Mouse (Mus musculus) C2C12 (cell line): ENCODE data around the gene Aldob. TPM values are rescaled to one million over a fixed set of nuclear protein-coding genes. Genes with fewer than 3 reads are reported as not detected.

Experiments used
- H3K27me3 ChIP-seq: one replicate; pipeline ENCODE4 v1.6.1; 2011; ENCODE audit not compliant: control insufficient read depth, insufficient read depth, insufficient read length
- H3K36me3 ChIP-seq: one replicate; pipeline ENCODE4 v1.6.1; 2011; ENCODE audit not compliant: control insufficient read depth, insufficient read depth
- H3K4me3 ChIP-seq: one replicate; pipeline ENCODE4 v1.5.1; 2011; ENCODE audit warnings: mild to moderate bottlenecking, control low read depth; ENCODE audit not compliant: poor library complexity, insufficient read depth, severe bottlenecking
- H3K79me2 ChIP-seq: one replicate; pipeline ENCODE4 v1.6.1; 2011; ENCODE audit not compliant: control insufficient read depth, insufficient read depth
- H3K79me3 ChIP-seq: one replicate; pipeline ENCODE4 v1.6.1; 2011; ENCODE audit warnings: low read depth, control low read depth
- H3ac ChIP-seq: one replicate; pipeline ENCODE3; 2011; ENCODE audit warnings: low read depth; ENCODE audit not compliant: control insufficient read depth, insufficient read length
- CEBPB ChIP-seq: IDR thresholded peaks from one replicate; pipeline ENCODE4 v1.6.1; 2011; ENCODE audit warnings: low read depth, mild to moderate bottlenecking, control low read depth, moderate library complexity
- CTCF ChIP-seq: IDR thresholded peaks from one replicate; pipeline ENCODE4 v1.5.1; 2011; ENCODE audit not compliant: control insufficient read depth, insufficient read depth, insufficient read length
- FOSL1 ChIP-seq: IDR thresholded peaks from one replicate; pipeline ENCODE4 v1.8.0; 2011; ENCODE audit warnings: mild to moderate bottlenecking, low read length; ENCODE audit not compliant: poor library complexity, insufficient read depth, severe bottlenecking
- MAX ChIP-seq: IDR thresholded peaks from one replicate; pipeline ENCODE4 v1.6.1; 2011; ENCODE audit warnings: mild to moderate bottlenecking, control low read depth
- MYOD1 ChIP-seq: IDR thresholded peaks from one replicate; pipeline ENCODE4 v1.6.1; 2011; ENCODE audit warnings: low read depth; ENCODE audit not compliant: control insufficient read depth, insufficient read length
- MYOG ChIP-seq: IDR thresholded peaks from one replicate; pipeline ENCODE4 v1.6.1; 2011; ENCODE audit not compliant: control insufficient read depth, insufficient read length; ENCODE audit errors: extremely low read depth
- USF1 ChIP-seq: IDR thresholded peaks from one replicate; pipeline ENCODE4 v1.6.1; 2011; ENCODE audit warnings: low read depth, mild to moderate bottlenecking, control low read depth, moderate library complexity
- polyA plus RNA-seq: library from polyadenylated mRNA; unstranded; fragments of >200 nt; fragmentation: generic; extraction: Trizol; gene quantifications from one replicate; pipeline ENCODE4 v1.2.1, GENCODE M21; 2012; ENCODE audit warnings: missing spikeins

Aldob gene
- polyA plus RNA-seq, 1 experiment, result not detected

DNA sequence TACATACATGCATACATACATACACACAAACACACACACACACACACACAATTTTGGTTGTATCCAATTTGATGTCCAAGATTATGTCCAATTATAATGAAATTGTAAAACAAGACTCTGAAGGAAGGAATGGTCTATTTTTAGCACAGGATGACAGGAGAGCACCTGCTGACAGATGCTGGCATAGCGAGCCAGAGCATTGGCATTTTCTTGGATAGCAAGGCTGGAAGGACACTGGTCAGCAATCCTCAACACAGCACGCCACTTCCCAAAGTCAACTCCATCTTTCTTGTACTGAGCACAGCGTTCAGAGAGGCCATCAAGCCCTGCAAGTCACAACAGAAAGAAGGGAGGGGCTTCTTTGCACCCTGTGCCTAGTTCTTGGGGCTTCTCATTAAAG is 8.4 kb downstream of the Aldob start:
- no peak overlapping the region for H3ac ChIP-seq
- H3K36me3 ChIP-seq, result no peaks in the 10 kb centered on the region
- no peaks in the 10 kb centered on the region for H3K79me3 ChIP-seq
- H3K4me3 ChIP-seq, result no peak overlapping the region
- TF ChIP-seq FOSL1 (no peak), MYOG (no peak), MYOD1 (no peak), USF1 (no peak), CTCF (no peak)
- H3K27me3 ChIP-seq, result no peaks in the 10 kb centered on the region
- no peaks in the 10 kb centered on the region for H3K79me2 ChIP-seq

DNA sequence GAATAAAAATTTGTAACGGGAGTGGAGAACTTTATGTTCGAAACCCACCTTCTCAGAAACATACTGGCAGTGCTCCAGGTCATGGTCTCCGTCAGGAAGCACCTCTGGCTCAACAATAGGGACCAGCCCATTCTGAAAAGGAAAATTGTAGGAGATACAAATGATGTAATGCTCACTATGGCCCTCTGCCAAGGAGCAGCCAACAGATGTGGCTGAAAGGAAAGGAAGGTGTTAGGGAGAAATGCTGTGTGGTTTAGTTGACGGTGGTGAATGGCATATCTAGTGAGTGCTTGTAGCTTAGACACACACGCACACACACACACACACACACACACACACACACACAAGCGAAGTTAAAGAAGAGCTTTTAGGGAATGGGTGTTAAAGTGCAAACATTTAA is 9.7 kb downstream of the Aldob start:
- no peaks in the 10 kb centered on the region for H3K79me3 ChIP-seq
- no peak overlapping the region for H3K4me3 ChIP-seq
- H3K27me3 ChIP-seq, result no peaks in the 10 kb centered on the region
- H3ac ChIP-seq, result no peak overlapping the region
- no peaks in the 10 kb centered on the region for H3K79me2 ChIP-seq
- no peaks in the 10 kb centered on the region for H3K36me3 ChIP-seq
- TF ChIP-seq CEBPB (no peak), MYOG (no peak), MYOD1 (no peak), FOSL1 (no peak), USF1 (no peak), MAX (no peak)

DNA sequence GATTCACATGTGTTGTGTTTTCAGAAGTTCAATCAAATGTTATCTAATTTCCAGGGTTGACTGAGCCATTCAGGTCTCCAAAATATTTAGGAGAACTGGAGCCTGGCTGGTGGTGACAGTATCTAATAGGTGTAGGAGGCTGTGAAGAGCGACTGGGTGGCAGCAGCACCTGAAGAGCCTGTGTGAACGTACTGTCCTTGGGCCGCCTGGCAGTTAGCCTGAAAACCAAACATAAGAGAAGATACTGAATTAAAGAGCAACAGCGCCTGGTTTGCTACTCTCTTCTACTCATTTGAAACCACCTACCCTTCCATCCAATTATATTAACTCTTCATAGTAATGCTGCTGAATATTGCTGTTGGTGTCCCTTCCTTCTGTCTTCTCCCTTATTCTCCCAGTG is 12.7 kb downstream of the Aldob start:
- TF ChIP-seq CEBPB, result no peak
- no peak overlapping the region for H3ac ChIP-seq
- no peaks in the 10 kb centered on the region for H3K27me3 ChIP-seq
- H3K36me3 ChIP-seq, result no peaks in the 10 kb centered on the region
- no peaks in the 10 kb centered on the region for H3K79me3 ChIP-seq
- no peak overlapping the region for H3K4me3 ChIP-seq
- no peaks in the 10 kb centered on the region for H3K79me2 ChIP-seq

DNA sequence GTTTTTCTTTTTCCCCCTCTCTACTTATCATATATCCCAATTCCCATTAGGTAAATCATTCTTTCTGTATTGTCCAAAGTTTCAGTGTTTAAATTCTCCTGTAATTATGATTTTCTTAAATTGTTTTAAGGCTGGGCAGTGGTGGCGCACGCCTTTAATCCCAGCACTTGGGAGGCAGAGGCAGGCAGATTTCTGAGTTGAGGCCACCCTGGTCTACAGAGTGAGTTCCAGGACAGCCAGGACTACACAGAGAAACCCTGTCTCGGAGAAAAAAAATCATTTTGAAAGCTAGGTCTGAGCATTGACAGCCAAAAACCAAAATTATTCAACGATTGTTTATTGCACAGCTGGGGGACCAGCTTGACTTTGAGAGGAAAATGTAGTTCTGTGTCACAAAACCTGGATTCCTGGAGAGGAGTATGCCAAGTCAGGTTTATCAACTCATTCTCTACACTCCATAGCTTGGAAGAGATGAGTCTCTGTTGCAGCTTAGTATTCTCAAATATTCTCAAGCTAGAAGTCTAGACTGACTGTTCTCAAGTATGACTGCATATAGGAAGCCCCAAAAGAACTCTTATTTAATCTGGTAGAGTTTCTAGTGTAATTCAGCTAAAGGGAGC is 13.6 kb downstream of the Aldob start:
- Histone ChIP-seq H3K79me2 (no peaks in the 10 kb centered on the region), H3K27me3 (no peaks in the 10 kb centered on the region), H3K79me3 (no peaks in the 10 kb centered on the region), H3K36me3 (no peaks in the 10 kb centered on the region), H3ac (no peak overlapping the region), H3K4me3 (no peak overlapping the region)
- TF ChIP-seq MYOD1, result no peak
- no peak for TF ChIP-seq CTCF
- TF ChIP-seq USF1, result no peak
- no peak for TF ChIP-seq MYOG
- TF ChIP-seq CEBPB, result no peak
- TF ChIP-seq MAX, result no peak

DNA sequence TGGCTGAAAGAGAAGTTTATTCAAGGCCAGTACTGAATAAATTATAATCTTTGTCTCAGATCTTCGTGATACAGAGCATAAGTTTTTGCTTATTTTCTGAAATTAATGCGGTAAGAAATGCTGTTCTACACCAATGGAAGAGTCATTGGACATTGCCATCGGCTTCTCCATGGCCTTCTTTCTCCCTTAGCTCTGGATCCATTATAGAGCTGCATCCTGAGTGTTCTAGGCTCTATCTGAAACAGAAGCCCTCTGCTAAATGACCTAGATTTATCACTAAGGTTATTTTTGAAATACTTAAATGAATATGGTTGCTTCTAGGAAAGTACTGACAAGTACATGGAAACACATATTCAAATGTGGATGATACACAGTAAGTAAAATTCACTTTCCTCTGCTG is 14.3 kb downstream of the Aldob start:
- Histone ChIP-seq H3K4me3 (no peak overlapping the region), H3K27me3 (no peaks in the 10 kb centered on the region), H3K79me3 (no peaks in the 10 kb centered on the region), H3K79me2 (no peaks in the 10 kb centered on the region), H3ac (no peak overlapping the region), H3K36me3 (peaks cover 6% of the 10 kb centered on the region)
- no peak for TF ChIP-seq MYOG
- no peak for TF ChIP-seq MYOD1
- no peak for TF ChIP-seq MAX
- TF ChIP-seq CTCF, result no peak
- TF ChIP-seq CEBPB, result no peak
- TF ChIP-seq USF1, result no peak
- TF ChIP-seq FOSL1, result no peak

DNA sequence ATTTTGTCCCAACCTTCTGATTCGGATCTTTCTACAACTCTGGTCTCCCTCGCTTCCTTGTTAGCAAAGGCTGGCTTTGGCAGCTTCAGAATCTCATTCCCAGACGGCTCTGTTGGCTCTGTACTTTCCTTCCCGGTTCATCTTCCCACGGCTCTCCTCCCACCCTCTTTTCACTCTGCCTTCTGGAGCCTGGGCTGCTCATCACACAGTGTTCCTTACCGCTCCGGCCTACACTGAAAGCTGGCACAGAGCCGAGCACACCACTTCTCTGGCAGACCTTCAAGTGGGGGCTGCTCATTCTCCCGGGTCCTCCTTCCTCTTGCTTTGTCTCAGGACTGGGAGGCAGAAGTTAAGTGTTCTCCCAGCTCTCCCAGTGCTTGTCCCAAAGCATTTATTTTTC is 26.8 kb downstream of the Aldob start:
- Histone ChIP-seq H3K36me3 (no peaks in the 10 kb centered on the region), H3K4me3 (no peak overlapping the region)

More for the DNA sequence above, 26.8 kb downstream of the Aldob start:
- H3K79me2 ChIP-seq, result peaks cover 54% of the 10 kb centered on the region
- no peak overlapping the region for H3ac ChIP-seq
- H3K79me3 ChIP-seq, result peaks cover 32% of the 10 kb centered on the region
- TF ChIP-seq CTCF, result no peak
- no peak for TF ChIP-seq USF1
- TF ChIP-seq MYOD1, result no peak
- TF ChIP-seq MAX, result no peak
- no peak for TF ChIP-seq MYOG
- no peak for TF ChIP-seq FOSL1
- no peak for TF ChIP-seq CEBPB
- H3K27me3 ChIP-seq, result no peaks in the 10 kb centered on the region
